Mouse (Mus musculus): ENCODE measurements at regions not wholly inside any gene's neighbourhood (a gene's known extent, or its start where the extent isn't known, plus 50 kb on each side); places are given as distances from the start of the nearest gene placed in this dataset.

DNA sequence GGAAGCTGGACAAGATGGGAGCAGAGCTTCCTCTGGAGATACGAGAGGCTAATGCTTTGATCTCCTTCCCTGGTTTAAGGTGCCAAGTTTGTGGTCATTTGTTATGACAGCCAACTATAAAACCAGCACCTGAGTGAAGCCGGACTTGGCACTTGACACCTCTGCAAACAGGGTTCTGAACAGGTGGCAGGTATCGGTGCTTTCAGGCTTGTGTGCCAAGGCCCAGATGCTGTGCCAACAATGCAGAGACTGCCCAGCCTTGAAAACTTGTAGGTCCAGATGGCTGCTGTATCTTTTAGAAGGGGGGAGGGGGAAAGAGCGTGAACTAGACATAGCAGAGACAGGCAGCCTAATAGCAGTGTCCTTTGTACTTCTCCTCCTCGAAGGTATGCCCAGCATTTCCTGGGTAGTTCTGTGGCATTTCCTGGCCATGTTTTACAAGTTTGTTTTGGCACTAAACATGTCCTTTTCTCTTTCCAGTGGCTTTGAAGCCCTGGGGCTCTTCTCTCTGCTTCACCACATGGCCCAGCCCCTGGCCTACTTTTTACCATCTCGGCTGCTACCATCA lies 196.3 kb upstream of the Maf start:
- no peak for DNase-seq (ENCODE audit: low spot score)

DNA sequence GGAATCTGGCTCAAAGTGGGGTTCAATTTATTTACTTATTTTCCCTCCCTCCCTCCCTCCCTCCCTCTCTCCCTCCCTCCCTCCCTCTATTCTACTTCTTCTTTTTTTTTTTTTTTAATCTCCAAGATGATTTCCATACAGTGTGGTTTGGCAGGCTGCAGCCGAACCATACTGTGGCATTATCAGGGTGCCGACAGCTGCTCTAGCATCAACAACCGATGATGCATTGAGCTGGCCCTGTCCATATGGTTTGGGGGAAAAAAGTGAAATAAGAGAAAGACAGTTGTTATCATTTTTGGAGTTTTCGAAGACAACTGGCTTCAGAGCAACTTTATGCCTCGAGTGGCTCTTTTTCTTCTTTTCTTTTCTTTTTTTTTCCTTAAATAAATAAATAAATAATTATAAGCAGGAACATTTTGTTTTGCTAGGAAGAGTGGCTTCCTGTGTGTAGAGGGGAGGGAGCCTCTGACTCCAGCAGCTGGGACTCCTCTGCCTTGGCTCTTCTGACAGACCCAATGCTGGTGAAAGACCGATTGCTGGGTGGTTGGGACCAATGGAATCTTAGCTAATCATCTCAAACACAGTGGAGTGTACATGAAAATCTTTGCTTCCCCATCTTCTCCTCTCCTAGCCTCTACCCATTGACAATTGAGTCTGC lies 190.1 kb upstream of the Maf start:
- DNase-seq (ENCODE audit: low spot score): no peak

DNA sequence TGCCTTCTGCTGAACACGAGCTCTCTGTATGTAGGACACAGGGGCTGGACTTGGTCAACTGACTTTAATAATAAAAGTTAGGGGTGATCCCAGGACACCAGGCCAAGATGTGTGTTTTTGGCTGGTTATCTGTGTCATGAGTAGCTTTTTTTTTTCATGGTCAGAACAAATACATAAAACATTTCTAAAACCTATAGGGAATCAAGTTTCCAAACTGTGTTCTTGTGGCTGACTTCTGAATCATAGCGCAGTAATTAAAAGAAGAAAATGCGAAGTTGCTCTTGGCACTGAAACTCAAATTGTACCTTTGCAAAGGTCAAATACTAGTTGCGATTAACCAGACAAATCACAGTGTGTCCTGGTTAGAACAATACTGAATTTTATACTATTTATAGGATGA lies 189.5 kb upstream of the Maf start:
- no peak for DNase-seq (ENCODE audit: low spot score)

DNA sequence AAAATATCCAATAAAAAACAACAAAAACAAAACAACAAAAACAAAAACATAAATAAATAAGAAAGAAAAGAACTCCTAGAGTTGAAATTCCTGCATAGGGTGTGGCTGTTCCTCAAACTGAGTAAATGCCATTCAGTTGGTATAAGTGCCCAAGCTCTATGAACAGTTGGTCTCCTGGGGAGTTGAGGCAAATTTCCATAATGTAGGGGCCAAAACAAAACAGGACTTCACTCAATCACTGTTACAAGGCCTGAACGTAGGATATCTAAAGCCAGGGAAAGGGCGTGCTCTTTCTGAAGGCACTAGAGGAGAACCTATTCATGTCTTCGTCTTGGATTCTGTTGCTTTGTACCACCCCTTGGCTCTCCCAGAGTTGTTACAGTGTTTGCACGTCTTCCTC lies 188.5 kb upstream of the Maf start:
- no peak for DNase-seq (ENCODE audit: low spot score)

DNA sequence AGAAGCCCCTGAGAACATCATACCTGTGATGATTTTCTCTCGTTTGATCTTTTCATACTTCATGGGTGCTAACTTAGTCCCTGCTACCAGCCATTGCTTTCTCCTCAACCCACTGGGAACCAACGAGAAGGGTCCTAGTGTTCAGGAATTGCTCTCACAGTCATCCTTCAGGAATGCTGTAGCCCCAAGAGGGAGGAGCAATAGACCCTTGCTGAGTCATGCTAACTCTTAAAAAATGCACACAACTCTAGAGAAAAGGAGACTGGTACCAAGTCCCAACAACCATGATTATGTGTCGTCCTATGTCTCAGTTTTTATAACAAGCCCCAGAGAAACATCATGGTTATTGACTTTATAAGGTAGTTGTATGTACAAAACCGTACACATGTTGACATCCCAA lies 180.7 kb upstream of the Maf start:
- no peak for DNase-seq (ENCODE audit: low spot score)

DNA sequence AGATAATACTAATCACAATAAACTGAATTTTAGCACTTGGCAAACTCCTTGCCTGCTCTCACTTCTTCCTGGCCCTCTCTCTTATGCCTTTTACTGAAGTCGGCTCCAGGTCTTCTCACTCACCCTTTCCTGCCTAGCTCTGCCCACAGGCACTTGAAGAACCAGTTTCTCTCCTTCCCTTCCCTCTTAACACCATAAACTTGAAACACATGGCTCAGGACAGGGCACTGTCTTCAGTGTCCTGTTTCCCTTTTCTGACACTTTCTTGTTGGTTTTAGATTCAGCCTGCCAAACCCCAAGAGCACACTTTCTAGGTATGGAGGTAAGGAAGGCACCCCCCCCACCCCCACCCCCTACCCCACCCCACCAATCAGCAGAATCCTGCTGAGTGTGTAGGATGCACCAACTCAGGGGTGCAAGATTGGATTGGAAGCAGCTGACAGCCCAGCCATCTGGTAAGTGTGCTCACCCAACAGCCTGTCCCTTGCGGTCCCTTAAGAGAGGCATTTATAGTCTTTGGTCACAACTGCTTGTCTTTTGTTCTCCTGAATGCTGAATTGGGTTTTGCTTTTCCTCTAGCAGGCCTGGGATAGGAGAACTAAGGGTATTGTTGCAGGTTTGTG lies 177.6 kb upstream of the Maf start:
- DNase-seq (ENCODE audit: low spot score): no peak

DNA sequence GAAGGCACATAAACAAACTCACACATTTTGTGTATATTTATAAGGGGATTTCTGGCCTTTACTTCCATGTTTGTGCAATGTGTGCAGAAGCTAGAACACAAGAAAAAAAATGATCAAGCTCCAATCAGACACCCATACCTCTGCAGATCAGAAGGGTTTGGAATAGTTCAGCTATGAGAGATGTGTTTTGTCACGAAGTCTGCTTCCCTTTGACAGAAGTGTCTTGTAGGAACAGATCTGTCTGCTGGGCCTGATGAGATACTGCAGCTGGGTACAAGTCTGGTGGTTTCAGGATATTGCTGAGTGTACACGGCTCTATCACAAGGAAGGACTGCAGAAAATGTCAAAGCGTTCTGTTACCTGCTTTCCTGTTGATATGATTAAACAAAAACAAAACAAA lies 176.2 kb upstream of the Maf start:
- no peak for DNase-seq (ENCODE audit: low spot score)

DNA sequence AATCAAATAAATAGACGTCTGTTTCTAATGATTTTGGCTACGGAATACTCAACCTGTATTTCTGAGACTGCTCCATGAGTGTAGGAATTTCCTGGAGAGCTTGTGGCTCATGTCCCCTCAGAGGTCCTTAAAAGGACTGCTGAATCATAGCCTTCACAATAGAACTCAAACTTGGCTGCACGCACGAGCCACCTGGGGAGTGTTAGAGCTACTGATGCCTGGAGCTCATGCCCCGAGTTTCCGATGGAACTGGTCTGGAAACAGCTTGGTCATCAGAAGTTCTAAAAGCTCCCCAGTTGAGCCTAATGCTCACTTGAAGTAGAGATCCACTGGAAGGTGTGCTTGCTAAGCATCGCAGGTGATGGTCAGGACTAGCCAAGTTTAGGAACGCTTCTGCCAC lies 174.3 kb upstream of the Maf start:
- DNase-seq (ENCODE audit: low spot score): no peak

DNA sequence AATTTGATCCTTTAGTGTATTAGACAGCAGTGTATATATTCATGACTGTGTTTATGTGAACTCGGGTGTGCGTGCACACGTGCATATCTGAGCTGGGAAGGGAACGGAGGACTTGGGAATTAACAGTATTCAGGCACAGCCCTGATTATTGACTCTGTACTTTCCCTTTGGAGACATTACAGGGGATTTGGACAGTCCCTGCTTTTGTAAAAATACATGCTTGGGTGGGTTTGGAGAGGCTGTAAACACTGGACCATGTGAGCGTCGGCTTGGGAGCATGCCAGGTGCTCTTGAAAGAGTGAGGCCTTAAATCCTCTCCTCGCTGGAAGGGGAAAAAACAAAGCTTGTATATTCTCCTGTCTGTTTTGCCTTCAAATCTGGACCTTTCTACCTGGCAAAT lies 167.2 kb upstream of the Maf start:
- DNase-seq (ENCODE audit: low spot score): no peak

DNA sequence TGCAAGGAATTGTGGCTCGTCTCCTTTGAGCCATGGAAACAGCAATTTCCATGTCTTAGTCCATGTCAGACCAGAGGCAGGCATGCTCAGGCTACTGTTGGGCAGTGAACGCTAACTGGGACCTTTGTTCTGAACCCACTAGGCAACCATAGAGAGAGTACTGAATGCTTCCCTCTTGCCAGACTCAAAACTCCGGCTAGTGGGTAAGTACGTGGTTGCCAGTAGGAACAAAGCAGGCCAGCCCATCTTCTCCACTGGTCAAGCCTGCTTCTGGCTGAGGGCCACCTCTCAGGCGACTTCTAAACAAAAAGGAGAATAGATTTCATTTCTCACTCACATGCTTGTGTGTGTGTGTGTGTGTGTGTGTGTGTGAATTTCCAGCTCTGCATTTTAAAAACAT lies 163.8 kb upstream of the Maf start:
- DNase-seq (ENCODE audit: low spot score): no peak

DNA sequence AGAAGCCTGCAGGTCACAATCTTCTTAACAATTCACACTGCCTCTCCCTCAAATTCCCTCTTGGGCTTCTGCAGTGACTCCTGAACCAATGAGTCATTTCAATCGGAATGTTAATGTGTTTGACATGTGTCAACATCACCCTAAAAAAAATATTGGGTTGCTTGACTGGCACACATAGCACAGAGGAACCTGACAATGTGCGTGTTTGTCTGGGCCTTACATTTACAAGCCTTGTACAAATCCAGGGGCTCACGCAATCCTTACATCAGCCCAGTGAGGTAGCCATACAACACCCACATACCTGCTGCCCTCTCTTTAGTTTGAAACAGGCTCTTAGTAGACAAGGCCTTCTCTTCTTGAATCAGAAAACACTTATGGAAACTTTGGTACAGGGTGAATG lies 153.8 kb upstream of the Maf start:
- no peak for DNase-seq (ENCODE audit: low spot score)

DNA sequence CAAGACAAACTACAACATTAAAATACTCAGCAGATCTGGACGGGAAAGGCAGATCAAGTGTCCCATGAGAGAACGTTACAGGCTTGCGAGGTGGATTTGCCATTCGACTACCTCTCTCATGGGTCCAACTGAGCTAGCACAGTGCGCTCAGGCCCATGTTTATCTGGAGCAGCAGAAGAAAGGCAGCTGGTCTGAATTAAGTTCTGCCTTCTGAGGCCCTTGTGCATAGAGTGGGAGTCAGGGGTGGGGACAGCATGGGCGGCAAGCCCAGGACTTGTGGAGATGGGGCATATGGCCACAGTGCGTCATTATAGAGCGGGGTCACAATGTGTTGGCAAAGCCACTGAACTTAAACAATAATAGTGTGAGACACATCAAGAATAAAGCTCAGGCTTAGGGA lies 151.8 kb upstream of the Maf start:
- no peak for DNase-seq (ENCODE audit: low spot score)

DNA sequence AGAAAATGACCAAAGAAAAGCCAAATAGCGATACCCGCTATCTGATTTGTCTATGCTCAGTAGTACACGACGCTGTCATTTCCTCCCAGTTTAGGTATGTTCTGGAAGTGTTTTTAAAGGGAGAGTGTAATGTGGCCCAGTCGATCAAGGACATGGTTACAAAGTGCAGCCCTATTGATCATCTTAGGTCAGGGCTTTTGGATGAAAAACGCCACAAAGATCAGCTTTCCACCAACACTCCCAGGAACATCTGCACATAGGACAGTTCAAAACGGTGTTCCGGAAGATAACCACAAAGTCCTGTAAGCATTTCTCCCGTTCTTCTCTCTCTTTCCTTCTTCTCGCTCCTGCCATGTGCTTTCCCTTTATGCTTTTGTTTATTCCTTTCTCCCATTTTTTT lies 149.2 kb upstream of the Maf start:
- no peak for DNase-seq (ENCODE audit: low spot score)

DNA sequence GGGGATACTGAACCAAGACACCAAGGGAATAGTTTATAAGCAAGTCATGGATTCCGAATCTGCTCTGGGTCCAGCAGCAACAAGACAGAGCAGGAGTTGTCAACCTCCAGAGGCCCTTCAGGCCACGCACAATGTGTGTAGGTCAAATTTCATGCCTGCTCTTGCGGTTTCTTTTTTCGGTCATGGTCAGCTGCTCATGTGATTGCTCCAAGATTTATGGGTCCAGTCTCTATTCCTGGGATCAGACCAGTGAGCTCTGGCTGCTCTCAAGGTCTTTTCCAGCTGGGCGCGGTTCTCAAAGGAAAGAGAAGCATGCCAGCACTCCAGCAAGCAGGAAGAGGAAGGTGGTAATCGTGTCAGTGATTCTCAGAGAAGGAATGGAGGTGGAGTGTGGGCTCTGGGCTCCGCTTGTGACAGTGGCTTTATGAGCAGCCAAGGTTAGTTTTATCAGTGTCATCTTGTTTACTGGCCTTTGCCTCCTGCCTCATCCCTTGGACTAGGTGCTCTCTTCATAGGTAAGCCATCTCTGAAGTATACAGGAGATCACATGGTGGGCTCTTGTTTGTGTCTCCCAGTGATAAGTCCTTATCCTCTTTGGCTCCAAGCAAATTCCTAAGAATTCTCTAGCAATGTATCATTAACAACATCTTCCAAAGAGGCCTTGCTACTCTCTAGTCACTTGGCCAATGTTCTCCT lies 148.5 kb upstream of the Maf start:
- DNase-seq (ENCODE audit: low spot score): no peak

DNA sequence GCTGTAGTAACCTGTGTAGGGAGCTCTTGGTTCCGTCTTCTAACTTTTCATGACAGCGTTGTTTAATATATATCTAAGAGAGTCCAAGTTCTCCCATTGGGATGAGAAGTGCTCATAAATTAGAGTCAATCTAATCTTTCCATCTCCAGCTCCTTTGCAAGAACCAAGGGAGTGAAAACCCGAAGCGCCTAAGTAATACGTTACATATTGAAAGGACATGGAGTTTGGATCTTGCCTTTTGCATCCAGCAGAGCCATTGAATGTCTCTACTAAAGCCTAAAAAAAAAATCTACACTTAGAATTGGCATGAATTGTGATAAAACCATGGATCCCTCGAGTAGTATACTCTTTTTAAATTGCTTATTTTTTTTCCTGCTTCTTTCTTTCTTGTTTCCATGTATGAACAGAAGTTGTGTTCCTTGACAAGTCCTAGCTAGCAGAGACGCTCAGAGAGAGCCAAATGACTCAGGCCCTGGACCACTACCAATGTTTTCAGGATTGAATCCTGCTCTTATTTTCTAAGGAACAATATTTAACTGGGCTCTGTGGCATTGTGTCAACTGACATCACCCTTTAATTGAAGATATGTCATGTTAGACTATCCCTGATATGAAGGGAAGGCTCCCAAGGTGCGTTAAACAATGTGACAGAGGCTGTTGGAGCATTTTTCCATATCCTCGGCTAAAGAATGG lies 146.8 kb upstream of the Maf start:
- DNase-seq (ENCODE audit: low spot score): no peak

DNA sequence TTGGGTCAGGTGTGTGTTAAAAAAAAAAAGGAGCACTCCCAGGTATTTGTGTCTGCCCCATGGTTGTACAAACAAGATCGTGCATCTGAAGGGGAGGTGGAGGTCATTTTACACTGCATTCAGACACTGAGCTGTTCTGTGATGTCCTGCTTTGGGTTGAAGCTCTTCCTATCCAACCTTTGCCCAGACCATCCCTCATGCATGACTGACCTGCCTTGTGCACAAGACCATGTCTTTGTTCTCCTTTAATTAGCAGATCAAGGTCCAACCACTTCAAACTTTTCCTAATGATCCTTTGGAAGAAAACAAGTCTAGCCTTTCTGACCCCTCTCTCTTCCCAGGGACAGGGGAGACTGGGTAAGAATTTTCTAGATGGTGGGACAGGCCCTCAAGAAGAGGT lies 143.0 kb upstream of the Maf start:
- DNase-seq (ENCODE audit: low spot score): no peak

DNA sequence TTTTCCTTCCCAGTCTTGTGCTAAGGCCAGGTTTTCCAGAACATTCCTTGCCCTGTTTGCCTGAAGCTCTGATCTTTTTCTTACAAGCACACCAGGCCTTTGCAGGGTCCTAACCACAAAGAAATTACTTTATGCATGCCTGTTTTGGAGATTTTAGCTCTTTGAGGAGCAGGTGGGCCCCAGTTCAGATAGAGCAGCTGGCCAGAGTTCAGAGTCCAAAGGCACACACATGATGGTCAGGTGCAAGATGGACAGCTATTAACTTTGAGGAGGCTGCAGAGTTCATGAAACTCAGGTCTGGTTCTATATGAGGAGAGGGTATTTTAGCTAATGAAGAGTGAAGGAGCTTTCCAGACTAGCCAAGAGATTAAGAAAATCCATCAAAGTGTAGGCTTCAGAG lies 125.8 kb upstream of the Maf start:
- no peak for DNase-seq (ENCODE audit: low spot score)

DNA sequence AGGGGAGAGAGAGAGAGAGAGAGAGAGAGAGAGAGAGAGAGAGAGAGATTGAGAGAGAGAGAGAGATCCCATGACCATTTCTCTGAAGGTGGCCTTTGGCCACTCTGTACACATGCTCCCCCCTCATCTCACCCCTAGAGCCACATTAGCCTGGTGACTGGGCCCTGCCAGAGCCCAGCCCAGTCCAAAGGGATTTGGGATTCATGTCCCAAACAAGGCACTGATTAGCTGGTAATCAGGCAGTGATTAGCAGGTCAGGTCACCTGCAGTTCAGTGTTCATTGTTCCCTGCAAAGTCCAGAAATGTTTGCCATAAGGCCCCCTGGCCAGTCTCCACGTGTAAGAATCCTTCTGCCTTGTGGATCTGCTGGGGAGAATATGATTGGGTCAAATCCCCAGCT lies 124.1 kb upstream of the Maf start:
- no peak for DNase-seq (ENCODE audit: low spot score)

DNA sequence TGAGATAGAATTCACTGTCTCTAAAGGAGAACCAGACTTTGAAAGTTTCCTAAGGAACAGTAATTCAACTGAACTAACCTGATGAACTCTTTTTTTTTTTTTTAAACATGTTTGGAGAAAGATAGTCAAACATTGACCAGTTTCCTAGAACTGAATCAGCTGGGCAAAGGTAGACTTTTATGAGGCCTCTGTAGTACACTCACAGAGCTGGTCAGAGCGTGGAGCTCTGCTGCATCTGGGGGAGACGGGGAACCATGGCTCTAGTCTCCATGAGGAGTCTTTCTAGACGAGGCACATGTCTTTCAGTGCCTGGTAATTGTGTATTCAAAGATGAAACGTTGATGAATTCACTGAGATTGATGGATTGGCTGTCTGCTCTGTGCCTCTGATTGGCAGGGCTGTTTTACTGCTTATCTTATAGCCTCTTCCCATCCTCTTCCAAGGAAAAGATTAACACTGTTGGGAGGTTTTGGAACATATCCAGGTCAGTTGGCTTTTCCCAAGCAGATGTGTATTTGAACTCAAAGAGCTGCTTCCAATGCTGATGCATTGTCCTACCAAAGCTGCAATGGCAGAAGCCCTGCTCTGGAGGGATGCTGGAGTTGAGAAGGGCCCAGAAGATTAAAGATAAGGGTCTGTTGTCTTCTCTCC lies 122.5 kb upstream of the Maf start:
- no peak for DNase-seq (ENCODE audit: low spot score)

DNA sequence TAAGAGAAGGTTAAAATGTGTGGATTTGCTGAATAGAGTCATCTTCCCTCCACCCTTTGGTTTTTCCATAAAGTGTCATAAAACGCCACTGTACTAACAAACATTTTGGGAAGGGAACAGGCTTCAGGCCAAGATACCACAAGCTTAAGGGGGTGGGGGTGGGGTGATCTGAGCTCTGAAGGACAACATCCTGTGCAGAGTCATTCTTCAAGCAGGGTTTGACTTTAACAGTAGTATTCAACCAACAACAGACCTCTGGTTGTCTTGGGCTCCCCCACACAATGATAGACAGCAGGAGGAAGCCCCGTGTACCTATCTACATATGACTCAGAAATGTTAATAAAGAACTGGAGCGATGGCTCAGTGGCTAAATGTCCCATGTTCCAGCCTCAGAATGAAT lies 118.9 kb upstream of the Maf start:
- DNase-seq (ENCODE audit: low spot score): no peak

DNA sequence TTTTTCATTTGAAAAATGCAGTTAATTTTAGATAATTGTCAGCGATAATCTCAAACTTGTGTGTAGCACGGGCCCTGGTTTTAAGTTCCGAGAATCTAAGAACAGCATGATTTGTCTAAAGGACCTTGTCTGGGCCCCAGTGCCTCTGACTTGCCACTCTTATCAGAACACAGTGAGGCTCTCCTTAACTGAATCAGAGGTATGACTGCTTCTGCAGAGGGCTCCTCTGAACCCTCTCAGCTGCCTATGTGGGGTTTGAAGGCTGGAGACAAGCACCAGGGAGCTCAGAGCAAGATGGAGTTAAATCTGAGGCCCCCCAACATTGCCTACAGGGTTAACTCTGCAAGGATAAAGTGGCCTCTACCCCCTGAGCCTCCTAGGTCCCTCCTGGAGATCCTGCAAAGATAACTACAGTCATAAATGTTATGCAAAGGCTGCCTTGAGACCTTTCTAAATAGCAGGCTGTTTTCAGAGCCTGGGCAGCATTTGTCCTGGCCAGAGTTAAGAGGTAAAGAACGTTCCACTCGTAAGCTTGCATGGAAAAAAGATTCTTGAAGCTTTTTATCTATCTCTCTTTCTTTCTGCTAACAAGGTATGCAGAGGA lies 118.4 kb upstream of the Maf start:
- no peak for DNase-seq (ENCODE audit: low spot score)

DNA sequence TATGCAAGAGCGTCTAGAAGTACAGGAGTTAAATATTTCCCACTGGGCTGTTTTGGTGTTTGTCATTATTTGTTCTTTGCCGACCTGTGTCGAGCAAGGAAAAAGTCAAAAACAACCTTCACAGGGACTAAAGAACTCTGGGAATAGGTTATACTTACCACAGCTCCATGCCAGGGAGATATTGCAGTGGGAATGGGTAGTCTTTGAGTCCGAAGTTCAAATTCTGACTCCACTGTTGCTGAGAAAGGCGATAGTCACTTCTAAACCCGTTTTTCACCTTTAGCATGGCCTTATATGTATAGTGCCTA lies 116.8 kb upstream of the Maf start:
- no peak for DNase-seq (ENCODE audit: low spot score)

Data from c-Kit-positive CD71-positive TER-119-positive erythroid progenitor cells, embryonic 14.5 days (primary cell).